Mouse (Mus musculus): Measurements from ENCODE around the gene Dpp6.

DNA sequence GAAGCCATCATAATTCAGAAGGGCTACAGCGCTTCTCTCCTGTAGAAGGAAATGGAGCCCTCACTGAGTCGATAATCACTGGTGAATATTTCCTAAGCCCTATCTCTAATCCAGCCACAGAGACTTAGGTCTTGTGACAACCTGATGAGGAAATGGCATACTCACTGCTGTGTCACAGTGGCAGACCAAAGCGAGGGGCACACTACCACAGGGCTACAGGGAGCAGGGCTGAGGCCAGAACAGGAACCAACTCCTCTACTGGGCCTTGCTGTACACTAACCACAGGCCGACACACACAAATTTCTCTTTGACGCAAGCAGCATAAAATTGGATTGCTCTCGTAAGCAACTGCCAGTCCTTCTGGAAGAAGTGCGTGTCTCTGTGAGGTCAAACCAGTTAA lies 389.2 kb downstream of the Dpp6 start:
- TF ChIP-seq CTCF (IDR thresholded peaks at IDR 0.05; ENCODE audit: low read depth): no peak
- TF ChIP-seq EP300 (IDR thresholded peaks at IDR 0.05; ENCODE audit: low read depth): no peak

All from liver, postnatal 0 days (tissue).